Mouse (Mus musculus): Measurements from ENCODE around the gene Sf3a2. TPM values are rescaled to one million over a fixed set of nuclear protein-coding genes. Genes with fewer than 3 reads are reported as not detected.
A peak's percentile ranks its signal among the peaks of the same experiment; 100 is the strongest.

The Sf3a2 gene
- total and polyA plus RNA-seq, 3 experiments, result 53.6 to 103 (median 58.7) TPM

DNA sequence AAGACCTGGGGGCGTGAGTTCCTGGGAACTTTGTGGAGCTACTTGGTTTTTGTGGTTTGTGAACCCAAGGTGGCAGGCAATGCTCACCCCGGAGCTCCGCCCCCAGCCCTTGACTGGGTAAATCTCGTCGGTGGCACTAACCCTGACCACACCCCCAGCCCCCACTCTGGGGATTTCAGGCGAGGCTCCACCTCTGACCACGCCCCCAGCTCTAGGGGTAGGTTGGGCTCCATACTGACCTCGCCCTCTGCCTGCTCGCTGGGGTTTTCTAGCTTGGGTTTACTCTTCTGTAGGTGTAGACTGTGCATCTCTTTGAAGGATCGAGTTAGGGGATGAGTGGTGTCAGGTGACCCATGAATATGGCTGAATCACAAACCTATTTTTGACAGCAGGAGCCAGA is 50.6 kb downstream of the Sf3a2 start:
- peak; percentile 62 for DNase-seq

Small RNAs within 50 kb of the gene (microRNA-seq; reads per million reads assigned to microRNA genes)
- 1.5 to 2.9 reads per million in 2 experiments for gene Mir1982

Other genes with a start within 250 kb of the Sf3a2 start
- 10 to 100 TPM; 37.1 to 41.8 TPM for gene Rexo1, start 236.6 kb upstream of the Sf3a2 start, total RNA-seq (2021)
- 88.8 and 105 TPM in 2 replicates for gene Rexo1, start 236.6 kb upstream of the Sf3a2 start, polyA plus RNA-seq (2012; rRNA removed)
- 10 to 100 TPM in 1 of 2 experiments, 1 to 10 TPM in 1; 9.6 to 10.6 TPM for gene Klf16, start 220.9 kb upstream of the Sf3a2 start, total RNA-seq (2021)
- 39.5 and 48.0 TPM in 2 replicates for gene Klf16, start 220.9 kb upstream of the Sf3a2 start, polyA plus RNA-seq (2012; rRNA removed)
- 100 to 1,000 TPM in 1 of 2 experiments, 10 to 100 TPM in 1; 86.5 to 104 TPM for gene Abhd17a, start 207.9 kb upstream of the Sf3a2 start, total RNA-seq (2021)
- gene Abhd17a, start 207.9 kb upstream of the Sf3a2 start, polyA plus RNA-seq (2012; rRNA removed), result 613 and 625 TPM in 2 replicates
- gene Scamp4, start 195.3 kb upstream of the Sf3a2 start, total RNA-seq (2021), result 10 to 100 TPM; 55.9 to 68.7 TPM
- gene Scamp4, start 195.3 kb upstream of the Sf3a2 start, polyA plus RNA-seq (2012; rRNA removed), result 161 and 190 TPM in 2 replicates
- gene Adat3, start 195.3 kb upstream of the Sf3a2 start, total RNA-seq (2021), result 1 to 10 TPM; 2.0 to 4.0 TPM
- 31.5 and 33.0 TPM in 2 replicates for gene Adat3, start 195.3 kb upstream of the Sf3a2 start, polyA plus RNA-seq (2012; rRNA removed)
- gene Gm49322, start 192.2 kb upstream of the Sf3a2 start, total RNA-seq (2021), result 1 to 10 TPM; 1.3 to 1.4 TPM
- gene Gm49322, start 192.2 kb upstream of the Sf3a2 start, polyA plus RNA-seq (2012; rRNA removed), result 2.2 and 2.3 TPM in 2 replicates
- gene Csnk1g2, start 175.4 kb upstream of the Sf3a2 start, total RNA-seq (2021), result 100 to 1,000 TPM; 110 to 133 TPM
- 241 and 255 TPM in 2 replicates for gene Csnk1g2, start 175.4 kb upstream of the Sf3a2 start, polyA plus RNA-seq (2012; rRNA removed)
- gene Btbd2, start 141.1 kb upstream of the Sf3a2 start, total RNA-seq (2021), result 10 to 100 TPM; 54.1 to 73.9 TPM
- 165 and 166 TPM in 2 replicates for gene Btbd2, start 141.1 kb upstream of the Sf3a2 start, polyA plus RNA-seq (2012; rRNA removed)
- gene Mknk2, start 120.1 kb upstream of the Sf3a2 start, total RNA-seq (2021), result 100 to 1,000 TPM; 185 to 189 TPM
- 427 and 546 TPM in 2 replicates for gene Mknk2, start 120.1 kb upstream of the Sf3a2 start, polyA plus RNA-seq (2012; rRNA removed)
- 10 to 100 TPM; 18.0 to 19.4 TPM for gene Mob3a, start 96.2 kb upstream of the Sf3a2 start, total RNA-seq (2021)
- 22.5 and 27.1 TPM in 2 replicates for gene Mob3a, start 96.2 kb upstream of the Sf3a2 start, polyA plus RNA-seq (2012; rRNA removed)
- 10 to 100 TPM; 13.2 to 21.2 TPM for gene Izumo4, start 96.0 kb upstream of the Sf3a2 start, total RNA-seq (2021)
- gene Izumo4, start 96.0 kb upstream of the Sf3a2 start, polyA plus RNA-seq (2012; rRNA removed), result 73.3 and 74.3 TPM in 2 replicates
- gene Ap3d1, start 55.9 kb upstream of the Sf3a2 start, total RNA-seq (2021), result 100 to 1,000 TPM in 1 of 2 experiments, 10 to 100 TPM in 1; 85.6 to 104 TPM
- 98.1 and 131 TPM in 2 replicates for gene Ap3d1, start 55.9 kb upstream of the Sf3a2 start, polyA plus RNA-seq (2012; rRNA removed)
- gene Dot1l, start 43.0 kb upstream of the Sf3a2 start, total RNA-seq (2021), result 10 to 100 TPM; 31.7 to 80.6 TPM
- 109 and 170 TPM in 2 replicates for gene Dot1l, start 43.0 kb upstream of the Sf3a2 start, polyA plus RNA-seq (2012; rRNA removed)
- gene Plekhj1, start 428 bp downstream of the Sf3a2 start, total RNA-seq (2021), result 10 to 100 TPM; 72.2 to 83.6 TPM
- 81.1 and 102 TPM in 2 replicates for gene Plekhj1, start 428 bp downstream of the Sf3a2 start, polyA plus RNA-seq (2012; rRNA removed)
- under 1 TPM; 0.73 to 0.95 TPM for gene Amh, start 7.0 kb downstream of the Sf3a2 start, total RNA-seq (2021)
- 1.7 and 2.1 TPM in 2 replicates for gene Amh, start 7.0 kb downstream of the Sf3a2 start, polyA plus RNA-seq (2012; rRNA removed)
- gene Jsrp1, start 15.3 kb downstream of the Sf3a2 start, total RNA-seq (2021), result 10 to 100 TPM in 1 of 2 experiments, 1 to 10 TPM in 1; 2.3 to 18.5 TPM
- gene Jsrp1, start 15.3 kb downstream of the Sf3a2 start, polyA plus RNA-seq (2012; rRNA removed), result 4.2 and 4.9 TPM in 2 replicates
- gene Oaz1, start 28.5 kb downstream of the Sf3a2 start, total RNA-seq (2021), result 100 to 1,000 TPM; 780 to 923 TPM
- 1,168 and 1,414 TPM in 2 replicates for gene Oaz1, start 28.5 kb downstream of the Sf3a2 start, polyA plus RNA-seq (2012; rRNA removed)
- gene Lingo3, start 45.8 kb downstream of the Sf3a2 start, total RNA-seq (2021), result 10 to 100 TPM in 1 of 2 experiments, 1 to 10 TPM in 1; 8.5 to 16.7 TPM
- gene Lingo3, start 45.8 kb downstream of the Sf3a2 start, polyA plus RNA-seq (2012; rRNA removed), result 13.8 and 18.7 TPM in 2 replicates
- 10 to 100 TPM; 22.3 to 36.2 TPM for gene Lsm7, start 57.0 kb downstream of the Sf3a2 start, total RNA-seq (2021)
- 91.9 and 107 TPM in 2 replicates for gene Lsm7, start 57.0 kb downstream of the Sf3a2 start, polyA plus RNA-seq (2012; rRNA removed)
- gene Sppl2b, start 57.1 kb downstream of the Sf3a2 start, total RNA-seq (2021), result 10 to 100 TPM; 28.5 to 35.2 TPM
- gene Sppl2b, start 57.1 kb downstream of the Sf3a2 start, polyA plus RNA-seq (2012; rRNA removed), result 114 and 116 TPM in 2 replicates
- not detected for gene Tmprss9, start 73.7 kb downstream of the Sf3a2 start, total RNA-seq (2021)
- 0.18 and 0.21 TPM in 2 replicates for gene Tmprss9, start 73.7 kb downstream of the Sf3a2 start, polyA plus RNA-seq (2012; rRNA removed)
- 100 to 1,000 TPM; 174 to 231 TPM for gene Timm13, start 102.8 kb downstream of the Sf3a2 start, total RNA-seq (2021)
- gene Timm13, start 102.8 kb downstream of the Sf3a2 start, polyA plus RNA-seq (2012; rRNA removed), result 236 and 243 TPM in 2 replicates
- gene Lmnb2, start 120.0 kb downstream of the Sf3a2 start, total RNA-seq (2021), result 10 to 100 TPM; 10.8 to 11.4 TPM
- 16.2 and 17.9 TPM in 2 replicates for gene Lmnb2, start 120.0 kb downstream of the Sf3a2 start, polyA plus RNA-seq (2012; rRNA removed)
- 10 to 100 TPM; 25.6 to 84.9 TPM for gene Gadd45b, start 131.9 kb downstream of the Sf3a2 start, total RNA-seq (2021)
- 37.6 and 50.8 TPM in 2 replicates for gene Gadd45b, start 131.9 kb downstream of the Sf3a2 start, polyA plus RNA-seq (2012; rRNA removed)
- 1 to 10 TPM; 5.4 to 9.2 TPM for gene Gng7, start 216.7 kb downstream of the Sf3a2 start, total RNA-seq (2021)
- 8.5 and 8.6 TPM in 2 replicates for gene Gng7, start 216.7 kb downstream of the Sf3a2 start, polyA plus RNA-seq (2012; rRNA removed)
- gene Diras1, start 227.5 kb downstream of the Sf3a2 start, total RNA-seq (2021), result 1 to 10 TPM; 1.4 to 3.6 TPM
- gene Diras1, start 227.5 kb downstream of the Sf3a2 start, polyA plus RNA-seq (2012; rRNA removed), result 2.1 and 2.4 TPM in 2 replicates
- gene Slc39a3, start 239.2 kb downstream of the Sf3a2 start, total RNA-seq (2021), result 10 to 100 TPM; 50.9 to 53.0 TPM
- gene Slc39a3, start 239.2 kb downstream of the Sf3a2 start, polyA plus RNA-seq (2012; rRNA removed), result 121 and 154 TPM in 2 replicates

Data from adrenal gland, adult 2 months (tissue).